Mouse (Mus musculus) G1E (cell line): ENCODE data around the gene Aldh3a2. TPM values are rescaled to one million over a fixed set of nuclear protein-coding genes. Genes with fewer than 3 reads are reported as not detected.

ENCODE experiments used
- ATAC-seq: 2 replicates; pipeline ENCODE4 v1.8.0; 2016; ENCODE audit warnings: mild to moderate bottlenecking; ENCODE audit not compliant: insufficient number of reproducible peaks, poor library complexity, low FRiP score, severe bottlenecking; ENCODE audit errors: extremely low read depth
- DNase-seq: peaks from one replicate; pipeline ENCODE4 v3.0.0; 2012; ENCODE audit warnings: low spot score
- H3K27me3 ChIP-seq: 2 replicates; pipeline ENCODE4 v1.6.1; 2012; ENCODE audit warnings: mild to moderate bottlenecking, low read length, inconsistent platforms; ENCODE audit not compliant: insufficient read depth
- H3K36me3 ChIP-seq: replicated peaks from 2 replicates; pipeline ENCODE3; 2012; ENCODE audit warnings: mild to moderate bottlenecking, inconsistent platforms
- H3K4me1 ChIP-seq: 2 replicates; pipeline ENCODE4 v1.6.1; 2012; ENCODE audit warnings: low read depth, low read length, inconsistent platforms, mixed read lengths; ENCODE audit not compliant: insufficient read depth
- H3K4me3 ChIP-seq: 2 replicates; pipeline ENCODE4 v1.5.1; 2012; ENCODE audit warnings: low read depth, mild to moderate bottlenecking, inconsistent platforms, low read length, moderate library complexity, mixed read lengths
- H3K9me3 ChIP-seq: replicated peaks from 2 replicates; pipeline ENCODE4 v1.6.1; 2012; ENCODE audit warnings: inconsistent platforms
- CTCF ChIP-seq: IDR thresholded peaks from 2 replicates; pipeline ENCODE4 v1.5.1; 2012; ENCODE audit warnings: low read depth, low read length, inconsistent platforms, mixed read lengths
- GATA1 ChIP-seq: IDR thresholded peaks from 2 replicates; pipeline ENCODE4 v1.6.1; 2012; ENCODE audit warnings: borderline replicate concordance, low read length, inconsistent platforms, mixed read lengths
- GATA2 ChIP-seq: IDR thresholded peaks from 2 replicates; pipeline ENCODE4 v1.6.1; 2012; ENCODE audit warnings: low read depth, low read length, inconsistent platforms, borderline replicate concordance
- POLR2AphosphoS5 ChIP-seq: IDR thresholded peaks from 2 replicates; pipeline ENCODE4 v1.6.1; 2012; ENCODE audit warnings: low read depth, low read length, inconsistent platforms; ENCODE audit not compliant: insufficient replicate concordance
- TAL1 ChIP-seq: conservative IDR thresholded peaks from 2 replicates; pipeline ENCODE4 v1.6.1; 2012; ENCODE audit warnings: low read depth, low read length, inconsistent platforms, mixed read lengths
- polyA plus RNA-seq: library from polyadenylated mRNA; stranded (reverse); fragments of >175 nt; gene quantifications from 2 replicates; pipeline ENCODE4 v1.2.3, GENCODE M21; 2012
- total RNA-seq, 2 experiments: library from RNA; stranded (forward) in 1 of 2; stranded (reverse) in 1 of 2; fragments of 200-1000 nt in 1 of 2; fragments of >200 nt in 1 of 2; fragmentation: Nextera tagmentation in 1 of 2; gene quantifications; 2 replicates each; pipeline ENCODE4 v1.2.3; 2014 to 2017

Aldh3a2 gene
- total and polyA plus RNA-seq, 3 experiments: 3.7 to 27.0 (median 26.0) TPM

- Histone ChIP-seq H3K27me3 (peaks cover 33% of the 10 kb centered on the region), H3K36me3 (no peaks in the 10 kb centered on the region), H3K9me3 (no peaks in the 10 kb centered on the region), H3K4me1 (no peaks in the 10 kb centered on the region), H3K4me3 (no peak overlapping the region)
- DNase-seq: peak; percentile 7
- TF ChIP-seq TAL1 (no peak), POLR2AphosphoS5 (no peak), GATA2 (no peak), GATA1 (no peak), CTCF (no peak)
- ATAC-seq: no peak
Measured at GRCm38 (mm10) chr11:61231329-61231728, 35.9 kb downstream of the Aldh3a2 start.

- Histone ChIP-seq H3K9me3 (no peaks in the 10 kb centered on the region), H3K4me3 (no peak overlapping the region), H3K4me1 (no peaks in the 10 kb centered on the region), H3K27me3 (peaks cover 27% of the 10 kb centered on the region), H3K36me3 (no peaks in the 10 kb centered on the region)
- TF ChIP-seq POLR2AphosphoS5: no peak
- TF ChIP-seq GATA2: no peak
- no peak for TF ChIP-seq GATA1
- TF ChIP-seq TAL1: no peak
- no peak for TF ChIP-seq CTCF
- DNase-seq: no peak
- no peak for ATAC-seq
Measured at GRCm38 (mm10) chr11:61228406-61228805, 38.9 kb downstream of the Aldh3a2 start.

- Histone ChIP-seq H3K4me3 (no peak overlapping the region), H3K9me3 (no peaks in the 10 kb centered on the region), H3K36me3 (no peaks in the 10 kb centered on the region), H3K27me3 (peaks cover 21% of the 10 kb centered on the region), H3K4me1 (no peaks in the 10 kb centered on the region)
- ATAC-seq (no peak), DNase-seq (no peak)
- no peak for TF ChIP-seq CTCF
- no peak for TF ChIP-seq GATA1
- TF ChIP-seq GATA2: no peak
- TF ChIP-seq TAL1: no peak
- no peak for TF ChIP-seq POLR2AphosphoS5
Measured at GRCm38 (mm10) chr11:61227816-61228215, 39.4 kb downstream of the Aldh3a2 start.

- H3K4me3 ChIP-seq: no peak overlapping the region
- no peaks in the 10 kb centered on the region for H3K4me1 ChIP-seq
- H3K9me3 ChIP-seq: no peaks in the 10 kb centered on the region
- DNase-seq (no peak), ATAC-seq (no peak)
- H3K27me3 ChIP-seq: peaks cover 9% of the 10 kb centered on the region
- no peaks in the 10 kb centered on the region for H3K36me3 ChIP-seq
- TF ChIP-seq POLR2AphosphoS5: no peak
- no peak for TF ChIP-seq TAL1
- TF ChIP-seq GATA1: no peak
- no peak for TF ChIP-seq GATA2
- TF ChIP-seq CTCF: no peak
Measured at GRCm38 (mm10) chr11:61225941-61226412, 41.3 kb downstream of the Aldh3a2 start.

- no peak for TF ChIP-seq GATA2
- Histone ChIP-seq H3K4me1 (no peaks in the 10 kb centered on the region), H3K4me3 (no peak overlapping the region), H3K27me3 (peaks cover 9% of the 10 kb centered on the region), H3K36me3 (no peaks in the 10 kb centered on the region), H3K9me3 (no peaks in the 10 kb centered on the region)
- no peak for ATAC-seq
- DNase-seq: no peak
Measured at GRCm38 (mm10) chr11:61225511-61225910, 41.8 kb downstream of the Aldh3a2 start.

GRCm38 (mm10) chr11:61224907-61225306, 42.4 kb downstream of the Aldh3a2 start:
- H3K27me3 ChIP-seq: peaks cover 11% of the 10 kb centered on the region
- no peak overlapping the region for H3K4me3 ChIP-seq
- no peaks in the 10 kb centered on the region for H3K4me1 ChIP-seq
- no peaks in the 10 kb centered on the region for H3K9me3 ChIP-seq
- DNase-seq (no peak), ATAC-seq (no peak)
- H3K36me3 ChIP-seq: no peaks in the 10 kb centered on the region
- TF ChIP-seq TAL1: no peak
- no peak for TF ChIP-seq CTCF
- no peak for TF ChIP-seq GATA2
- TF ChIP-seq POLR2AphosphoS5: no peak

- H3K27me3 ChIP-seq: peaks cover 11% of the 10 kb centered on the region
- H3K36me3 ChIP-seq: no peaks in the 10 kb centered on the region
- TF ChIP-seq POLR2AphosphoS5 (no peak), TAL1 (no peak), CTCF (no peak), GATA1 (no peak), GATA2 (no peak)
- no peaks in the 10 kb centered on the region for H3K9me3 ChIP-seq
- H3K4me1 ChIP-seq: no peaks in the 10 kb centered on the region
- H3K4me3 ChIP-seq: no peak overlapping the region
- ATAC-seq (no peak), DNase-seq (no peak)
Measured at GRCm38 (mm10) chr11:61224234-61224744, 43.0 kb downstream of the Aldh3a2 start.
